Mouse (Mus musculus): ENCODE measurements around the gene Yeats4.

The Yeats4 gene

DNA sequence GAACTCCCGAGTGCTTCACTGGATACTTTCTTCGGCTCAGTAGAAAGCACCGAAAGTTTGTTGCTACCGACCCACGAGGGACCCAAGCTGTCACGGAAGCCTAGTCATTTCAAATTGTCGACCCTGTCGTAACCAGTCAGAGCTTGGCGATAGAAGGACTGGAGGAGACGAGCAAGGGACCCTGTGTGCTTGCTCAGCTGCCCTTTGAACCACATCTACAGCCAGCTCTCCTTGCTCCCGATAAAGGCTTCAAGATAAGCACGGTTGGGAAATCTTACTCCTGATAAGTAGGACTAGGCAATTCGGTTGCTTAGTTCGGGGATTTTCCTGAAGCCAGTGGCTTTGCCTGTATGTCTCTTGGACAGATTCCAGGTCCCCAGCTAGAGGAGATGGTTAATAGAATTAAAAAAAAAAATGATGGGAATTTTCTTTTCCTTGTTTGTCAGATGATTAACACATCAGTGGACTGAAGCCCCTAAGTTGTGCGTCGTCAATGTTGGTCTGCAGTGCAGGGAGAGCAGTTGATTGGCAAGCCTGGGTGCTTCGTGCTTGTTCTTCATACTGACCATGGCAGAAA, 21.2 kb downstream of the Yeats4 start:
- no peak for DNase-seq (ENCODE audit: low read depth, low spot score)

DNA sequence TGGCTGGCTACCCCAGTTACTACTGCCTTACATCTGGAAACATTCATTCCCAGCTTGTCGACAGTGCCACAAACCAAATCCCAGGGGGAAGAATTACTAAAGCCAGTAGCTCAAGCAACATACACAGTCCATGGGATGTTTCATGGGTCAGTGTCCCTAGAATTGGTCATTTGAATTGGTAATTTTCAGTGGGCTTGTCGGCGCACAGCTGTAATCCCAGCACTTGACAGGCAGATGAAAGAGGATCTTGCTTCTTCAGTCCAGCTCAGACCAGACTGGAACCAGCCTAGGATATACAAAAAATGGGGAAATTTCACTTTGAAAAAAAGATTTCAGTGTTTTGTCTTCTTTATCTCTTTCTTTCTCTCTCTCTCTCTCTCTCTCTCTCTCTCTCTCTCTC, 24.6 kb downstream of the Yeats4 start:
- no peak for DNase-seq (ENCODE audit: low read depth, low spot score)

DNA sequence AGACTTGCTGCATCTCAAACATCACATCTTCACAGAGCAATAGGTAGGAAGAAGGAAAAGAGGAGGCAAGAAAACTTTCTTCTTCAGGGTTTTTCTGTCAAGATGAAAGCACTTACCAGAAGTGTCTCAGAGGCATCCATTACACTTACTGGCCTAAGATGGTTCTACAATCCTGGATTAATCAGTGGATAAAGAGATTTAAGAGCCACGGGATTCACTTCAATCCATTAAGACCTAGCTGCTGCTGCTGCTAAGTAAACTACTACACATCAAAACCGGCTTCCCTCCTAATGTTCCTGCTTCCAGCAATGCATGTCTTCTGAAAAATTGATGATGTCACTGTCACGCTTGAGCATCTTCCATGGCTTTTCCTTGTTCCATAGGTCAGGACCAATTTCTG, 27.6 kb downstream of the Yeats4 start:
- DNase-seq (ENCODE audit: low read depth, low spot score) = no peak

GRCm38 (mm10) chr10:117195748-117196147, 28.6 kb downstream of the Yeats4 start:
- DNase-seq (ENCODE audit: low read depth, low spot score) = no peak

DNA sequence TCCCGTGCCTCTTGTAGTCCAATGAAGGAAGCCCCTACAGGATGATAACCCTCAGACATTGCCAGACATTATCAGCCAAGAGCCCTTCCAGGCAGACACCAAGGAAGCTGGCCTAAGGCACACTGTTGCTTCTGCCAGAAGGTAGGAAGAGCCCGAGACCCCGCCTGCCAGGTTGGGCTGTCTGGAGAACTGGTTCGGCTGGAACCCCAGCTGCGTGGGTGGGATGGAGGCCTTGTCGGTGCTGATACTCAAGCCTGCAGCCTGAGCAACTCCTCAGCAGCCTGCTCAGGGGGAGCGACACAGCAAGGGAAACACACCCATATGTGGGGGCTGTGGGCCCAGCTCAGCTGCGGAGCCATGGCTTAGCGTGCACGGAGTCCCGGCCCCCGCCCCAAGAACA, 29.3 kb downstream of the Yeats4 start:
- no peak for DNase-seq (ENCODE audit: low read depth, low spot score)

GRCm38 (mm10) chr10:117193364-117193763, 30.9 kb downstream of the Yeats4 start:
- no peak for DNase-seq (ENCODE audit: low read depth, low spot score)

GRCm38 (mm10) chr10:117185399-117186089, 38.8 kb downstream of the Yeats4 start:
- DNase-seq (ENCODE audit: low read depth, low spot score) = no peak

DNA sequence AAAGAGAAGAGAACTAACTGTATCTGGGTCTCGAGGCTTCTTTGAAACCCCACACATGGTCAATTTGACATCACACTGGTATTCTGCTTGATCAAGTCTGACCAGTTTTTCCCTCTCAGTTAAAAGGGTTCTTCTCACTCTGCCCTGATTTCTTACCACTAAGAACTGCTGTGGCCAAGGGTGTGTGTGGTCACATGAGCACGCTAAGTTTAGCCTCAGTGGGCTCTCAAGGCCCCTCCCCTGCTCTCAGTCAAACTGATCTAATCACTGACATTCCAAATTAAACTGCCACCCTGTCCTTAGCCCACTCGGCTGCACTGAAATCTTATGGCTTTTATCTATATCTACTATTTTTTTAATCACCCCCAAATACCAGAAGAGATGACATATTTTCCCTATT, 43.2 kb downstream of the Yeats4 start:
- no peak for DNase-seq (ENCODE audit: low read depth, low spot score)

GRCm38 (mm10) chr10:117174645-117175044, 49.7 kb downstream of the Yeats4 start:
- DNase-seq (ENCODE audit: low read depth, low spot score) = no peak

GRCm38 (mm10) chr10:117173566-117174438, 50.5 kb downstream of the Yeats4 start:
- no peak for DNase-seq (ENCODE audit: low read depth, low spot score)

DNA sequence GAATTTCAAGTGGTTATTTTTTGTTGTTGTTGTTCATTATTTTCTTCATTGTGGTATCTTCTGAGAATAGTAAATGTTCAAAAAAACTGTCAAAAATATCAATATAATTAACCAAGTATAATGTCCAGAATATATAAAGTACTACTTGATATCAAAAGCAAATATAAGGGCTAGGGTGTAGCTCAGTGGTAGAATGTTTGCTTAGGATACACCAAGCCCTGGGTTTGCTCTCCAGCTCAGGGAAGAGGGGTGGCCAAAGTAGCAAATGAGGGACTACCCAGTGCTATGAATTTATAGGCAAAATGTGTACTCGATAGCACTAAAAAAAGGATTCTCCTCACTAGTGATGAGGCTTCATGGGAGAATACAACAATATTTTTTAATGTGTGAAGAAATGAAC, 51.2 kb downstream of the Yeats4 start:
- no peak for DNase-seq (ENCODE audit: low read depth, low spot score)

- DNase-seq (ENCODE audit: low read depth, low spot score) = no peak
Observed at GRCm38 (mm10) chr10:117172069-117172468, 52.2 kb downstream of the Yeats4 start.

GRCm38 (mm10) chr10:117166785-117167425, 57.4 kb downstream of the Yeats4 start:
- DNase-seq (ENCODE audit: low read depth, low spot score) = no peak

All from brain, embryonic 18.5 days (tissue).